Mouse (Mus musculus): ENCODE data around the gene Mtmr12.

Mtmr12 gene

DNA sequence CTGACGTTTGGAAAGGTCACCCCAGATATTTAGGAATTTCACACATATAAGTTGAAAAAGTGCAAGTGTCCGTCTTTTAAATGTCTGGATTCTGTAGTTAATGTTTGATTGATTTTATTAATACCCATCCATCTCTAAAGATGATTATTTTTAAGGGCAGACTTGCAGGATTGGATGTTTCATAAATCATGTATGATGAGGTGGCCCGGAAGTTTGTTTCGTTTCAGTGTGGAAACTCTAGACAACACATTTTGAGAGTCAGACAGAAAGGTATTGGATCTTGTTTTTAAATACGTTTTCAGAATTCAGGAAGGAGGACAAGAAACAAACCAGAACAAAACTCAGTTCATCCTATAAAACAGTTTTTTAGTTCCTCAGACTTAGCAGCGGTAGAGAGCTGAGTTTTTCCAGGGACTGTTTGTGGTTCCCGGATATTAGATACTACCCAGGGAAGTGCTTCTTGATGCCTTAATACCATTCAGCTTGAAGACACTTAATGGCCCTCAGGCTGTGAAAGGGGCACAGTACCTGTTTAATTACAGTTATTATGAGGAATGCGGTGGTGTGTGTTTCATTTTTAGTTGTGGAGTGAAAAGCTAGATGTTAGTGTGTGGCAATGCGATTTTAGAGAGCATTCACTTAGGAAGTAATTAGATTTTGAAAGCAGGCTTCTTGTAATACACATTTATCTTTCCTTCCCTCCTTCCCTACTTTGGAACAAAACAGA, 118.0 kb downstream of the Mtmr12 start:
- no peak for DNase-seq

Data from thymus, postnatal 4 days (tissue).